Mouse (Mus musculus) brain, embryonic 14.5 days (tissue): ENCODE results near the gene Ehmt1. TPM values are rescaled to one million over a fixed set of nuclear protein-coding genes. Genes with fewer than 3 reads are reported as not detected.

Source experiments
- DNase-seq: peaks from one replicate; pipeline ENCODE4 v3.0.0-alpha.2; 2011; ENCODE audit warnings: low read depth
- CTCF ChIP-seq: fragments of 200-500 bp; IDR thresholded peaks from 2 replicates; pipeline ENCODE4 v1.5.1; 2012; ENCODE audit warnings: inconsistent platforms, mild to moderate bottlenecking, moderate library complexity, borderline replicate concordance; ENCODE audit not compliant: insufficient read depth, insufficient read length; ENCODE audit errors: extremely low read depth
- POLR2A ChIP-seq: fragments of 200-500 bp; IDR thresholded peaks from 2 replicates; pipeline ENCODE4 v1.6.1; 2012; ENCODE audit warnings: mild to moderate bottlenecking, inconsistent platforms, borderline replicate concordance; ENCODE audit not compliant: poor library complexity, insufficient read depth, insufficient read length, severe bottlenecking; ENCODE audit errors: extremely low read depth
- polyA plus RNA-seq: library from polyadenylated mRNA; depleted of rRNA; stranded (reverse); fragments of >200 nt; gene quantifications from 2 replicates; pipeline ENCODE4 v1.2.3, GENCODE M21; 2012; rRNA removed

The Ehmt1 gene
- polyA plus RNA-seq, 1 experiment = 147 TPM

DNA sequence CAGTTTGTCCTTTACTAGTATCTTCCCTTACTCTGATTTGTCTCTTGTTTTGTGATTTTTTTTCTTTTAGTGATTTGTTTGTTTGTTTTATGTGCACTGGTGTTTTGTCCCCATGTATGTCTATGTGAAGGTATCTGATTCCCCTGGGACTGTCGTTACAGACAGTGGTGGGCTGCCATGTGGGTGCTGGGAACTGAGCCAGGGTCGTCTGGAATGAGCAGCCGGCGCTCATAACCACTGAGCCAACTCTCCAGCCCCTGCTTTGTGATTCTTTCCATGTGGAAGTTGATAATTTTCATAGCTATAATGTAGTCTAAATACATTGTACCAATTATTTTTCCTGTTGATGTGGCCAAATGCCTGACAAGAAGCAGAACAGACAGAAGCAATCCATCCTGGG, 148.6 kb downstream of the Ehmt1 start:
- no peak for TF ChIP-seq CTCF
- TF ChIP-seq POLR2A = no peak
- peak; percentile 11 for DNase-seq

DNA sequence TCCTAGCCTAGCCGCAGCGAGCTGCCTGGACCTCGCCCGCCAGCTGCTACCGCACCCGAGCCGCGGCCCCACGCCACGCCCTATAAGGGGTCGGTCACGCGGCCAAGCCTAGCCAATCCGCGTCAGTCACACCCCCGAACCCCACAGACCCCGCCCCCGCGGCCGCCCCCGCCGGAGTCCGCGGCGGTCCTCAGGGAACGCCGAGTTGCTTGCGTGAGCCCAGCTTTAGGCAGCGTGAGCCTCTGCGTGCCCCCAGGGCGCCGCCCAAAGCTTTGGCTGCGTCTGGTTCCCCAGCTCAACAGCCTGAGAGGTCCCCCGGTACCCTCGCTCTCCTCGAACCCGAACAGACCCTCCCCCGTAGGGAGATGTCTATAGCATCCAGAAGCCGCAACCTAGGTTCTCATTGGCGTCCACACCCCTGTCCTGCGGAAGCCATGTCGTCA, 156.3 kb downstream of the Ehmt1 start, which contains the start of gene Cacna1b:
Gene Cacna1b (minus strand): TSS at position 38 of the 443 bp plus-strand sequence.
- TF ChIP-seq POLR2A (peak; percentile 87), CTCF (no peak)
- DNase-seq = peak; percentile 94

DNA sequence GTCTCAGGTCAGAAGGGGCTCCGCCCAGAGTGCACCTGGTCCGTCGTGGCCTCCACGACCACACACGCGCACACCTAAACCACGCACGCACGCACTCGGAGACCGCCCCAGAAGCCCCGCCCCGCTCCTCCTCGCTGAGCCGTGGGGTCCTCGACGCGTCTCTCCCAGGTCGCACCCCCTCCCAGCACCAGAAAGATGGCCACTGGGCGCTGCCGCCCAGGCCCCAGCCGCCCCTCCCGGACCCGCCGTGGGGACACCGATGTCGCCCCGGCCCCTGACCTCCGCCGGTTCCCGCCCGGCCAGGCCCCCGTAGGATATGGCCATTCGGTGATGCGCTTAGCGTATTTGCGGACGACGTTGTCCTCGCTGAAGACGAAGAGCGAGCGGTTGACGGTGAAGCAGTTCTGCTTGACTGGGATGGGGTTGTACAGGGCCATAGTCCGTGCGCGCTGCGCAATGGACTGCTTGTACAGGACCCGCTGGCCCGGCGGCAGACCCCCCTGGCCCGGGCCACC, 156.9 kb downstream of the Ehmt1 start:
- peak; percentile 66 for DNase-seq
- TF ChIP-seq POLR2A (no peak), CTCF (no peak)

DNA sequence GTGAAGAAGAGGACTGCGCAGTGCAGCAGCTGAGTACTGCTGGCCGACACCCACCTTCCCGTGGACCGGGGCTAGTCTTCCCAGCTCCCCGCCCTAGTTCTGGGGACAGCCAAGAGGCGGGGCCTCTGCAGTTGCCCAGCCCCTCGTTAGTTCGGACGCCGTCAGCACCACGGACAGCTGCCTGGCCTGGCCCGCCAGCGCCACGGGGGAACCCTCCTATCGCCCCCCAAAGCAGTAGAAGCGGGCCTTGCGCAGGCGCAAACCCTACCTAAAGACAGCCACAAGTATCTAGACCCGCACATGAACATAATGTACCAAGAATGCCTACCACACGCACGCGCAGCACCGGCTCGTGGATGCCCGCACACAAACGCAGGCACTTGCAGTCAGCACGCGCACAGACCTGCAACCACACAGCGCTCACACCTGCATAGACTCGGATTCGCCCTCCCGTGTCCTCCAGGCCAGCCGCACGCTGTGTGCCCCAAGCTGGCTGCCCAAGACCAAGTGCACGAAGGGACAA, 157.4 kb downstream of the Ehmt1 start:
- TF ChIP-seq CTCF = no peak
- no peak for TF ChIP-seq POLR2A
- DNase-seq = peak; percentile 89

DNA sequence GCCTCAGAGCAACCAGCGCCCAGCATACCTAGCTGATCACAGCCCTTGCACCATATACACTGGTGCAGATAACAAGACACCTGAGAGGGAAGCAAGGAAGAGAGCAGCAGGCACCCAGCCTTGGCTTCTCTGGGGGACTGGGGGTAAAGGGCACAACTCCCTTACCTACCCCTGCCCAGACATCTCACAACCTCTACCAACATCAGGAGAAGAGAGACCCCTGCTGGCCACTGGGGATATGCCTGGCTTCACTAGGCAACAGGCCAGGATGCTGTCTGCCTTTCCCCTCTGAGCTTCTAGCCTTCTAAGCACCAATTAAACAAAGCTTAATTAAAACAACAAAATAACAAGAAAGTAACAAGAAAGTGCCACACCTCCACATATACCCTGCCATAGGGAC, 164.1 kb downstream of the Ehmt1 start:
- peak; percentile 79 for TF ChIP-seq CTCF
- TF ChIP-seq POLR2A = no peak
- DNase-seq = peak; percentile 63

DNA sequence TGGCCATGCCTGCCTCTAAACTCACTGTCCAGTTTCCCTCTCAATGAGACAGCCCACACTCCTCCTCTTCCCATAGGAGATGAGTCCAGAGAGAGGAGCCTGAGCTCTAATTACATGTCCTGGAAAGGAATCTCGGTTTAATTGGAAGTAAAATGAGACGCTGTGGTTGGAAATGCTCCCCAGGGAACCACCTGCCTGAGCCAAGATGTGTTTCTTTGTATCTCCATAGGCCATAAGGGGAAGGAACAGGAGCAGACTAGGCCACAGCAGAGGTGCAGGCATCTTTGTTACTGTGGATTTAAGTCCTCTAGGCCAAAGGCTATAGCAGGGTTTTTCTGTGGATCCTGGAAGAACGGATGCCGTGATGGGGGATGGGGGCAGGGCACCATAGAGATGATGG, 166.8 kb downstream of the Ehmt1 start:
- DNase-seq = no peak
- TF ChIP-seq POLR2A = no peak
- no peak for TF ChIP-seq CTCF

DNA sequence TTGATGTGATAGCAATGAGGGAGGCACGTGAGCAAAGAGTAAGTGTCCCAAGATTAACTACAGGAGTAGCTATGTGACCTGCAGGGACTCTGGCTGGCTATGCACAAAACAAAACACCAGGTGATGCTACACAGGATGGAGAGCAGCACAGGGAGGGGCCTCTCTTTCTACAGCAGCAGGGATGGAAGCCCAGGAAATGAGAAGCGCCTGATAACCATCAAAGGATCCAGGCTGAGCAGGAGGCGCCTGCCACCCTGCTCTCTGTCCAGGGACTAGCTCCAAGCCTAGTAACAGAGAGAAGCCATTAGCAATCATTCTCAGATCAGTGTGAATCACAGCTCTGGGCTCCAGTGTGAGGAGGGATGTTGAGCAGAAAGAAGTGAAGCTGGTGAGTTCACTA, 169.4 kb downstream of the Ehmt1 start:
- no peak for DNase-seq
- TF ChIP-seq POLR2A (no peak), CTCF (no peak)

DNA sequence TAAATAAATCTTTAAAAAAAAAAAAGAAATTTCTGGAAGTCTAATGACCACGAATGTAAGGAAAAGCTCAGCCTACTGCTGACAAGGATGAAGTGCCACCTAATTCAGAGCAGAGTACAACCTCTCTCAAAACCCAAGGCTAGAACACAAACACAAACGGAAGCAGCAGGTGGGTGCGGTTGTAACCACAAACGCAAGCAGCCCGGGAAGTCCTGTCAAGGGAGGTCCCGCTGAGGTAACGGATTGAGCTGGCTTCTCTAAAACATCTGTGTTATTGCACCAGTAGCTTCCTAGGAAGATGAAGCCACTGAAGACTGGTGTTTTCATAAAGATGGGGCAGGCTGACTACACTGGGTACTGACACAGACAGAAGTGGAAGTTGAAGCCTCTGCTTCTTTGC, 171.5 kb downstream of the Ehmt1 start:
- TF ChIP-seq CTCF = no peak
- no peak for TF ChIP-seq POLR2A
- no peak for DNase-seq

Other genes starting within 250 kb of the Ehmt1 start
- gene Cacna1b, start 156.5 kb downstream of the Ehmt1 start, polyA plus RNA-seq = 80.2 and 100 TPM in 2 replicates
- gene Arrdc1, start 15.6 kb upstream of the Ehmt1 start, polyA plus RNA-seq = 53.1 and 82.3 TPM in 2 replicates
- 38.4 and 43.1 TPM in 2 replicates for gene Zmynd19, start 30.2 kb upstream of the Ehmt1 start, polyA plus RNA-seq
- 39.8 and 46.4 TPM in 2 replicates for gene Dph7, start 42.8 kb upstream of the Ehmt1 start, polyA plus RNA-seq
- 83.9 and 115 TPM in 2 replicates for gene Mrpl41, start 55.5 kb upstream of the Ehmt1 start, polyA plus RNA-seq
- 5.5 and 6.4 TPM in 2 replicates for gene Pnpla7, start 56.4 kb upstream of the Ehmt1 start, polyA plus RNA-seq
- gene Nsmf, start 134.7 kb upstream of the Ehmt1 start, polyA plus RNA-seq = 194 and 297 TPM in 2 replicates
- 0.11 and 0.18 TPM in 2 replicates for gene Entpd8, start 160.7 kb upstream of the Ehmt1 start, polyA plus RNA-seq
- 0.04 TPM in 2 replicates for gene Noxa1, start 175.5 kb upstream of the Ehmt1 start, polyA plus RNA-seq